Comparison of ENCODE assay signal across 8 mouse cellular contexts in the genomic region with DNA sequence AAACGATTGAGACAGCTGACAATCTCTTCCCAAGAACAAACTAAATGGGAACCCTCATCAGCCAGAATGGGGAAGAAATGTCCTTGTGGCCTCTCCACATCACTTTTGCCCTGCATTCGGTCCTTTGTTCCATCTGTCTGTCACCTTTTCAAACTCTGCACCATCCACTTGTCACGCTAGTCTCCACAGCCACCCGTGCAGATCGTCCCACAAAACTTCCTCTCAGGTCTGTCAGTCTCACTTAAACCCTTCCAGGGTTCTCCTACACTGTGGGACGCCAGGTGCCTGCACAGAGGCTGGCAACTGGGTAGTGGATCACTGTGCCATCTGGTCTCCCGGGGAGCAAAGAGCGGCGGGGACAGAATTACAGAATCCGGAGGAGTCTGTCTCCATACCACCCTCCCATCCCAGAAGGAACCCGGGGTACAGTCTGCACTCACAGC. TPM values are rescaled to one million over a fixed set of nuclear protein-coding genes. Genes with fewer than 3 reads are reported as not detected.
DNase-seq lines count a peak whose midpoint lies in the region; ATAC-seq and TF ChIP-seq lines count a peak whose summit lies in the region.

No protein-coding gene starts in this region.

- H3K4me2 ChIP-seq in heart, embryonic 11.5 days = peak overlapping the region; percentile 93
- H3K4me2 ChIP-seq in forebrain, embryonic 15.5 days (replicated peaks) = peak overlapping the region; percentile 81

- no peak for TF ChIP-seq EP300 in ES-Bruce4 (IDR thresholded peaks at IDR 0.05; ENCODE audit: insufficient read depth, low read depth, low read length)

- no peak for DNase-seq in heart, postnatal 25 days (ENCODE audit: low spot score)
- no peak for DNase-seq in frontal cortex, adult 2 months (ENCODE audit: extremely low spot score in 1 of 2, low spot score in 1 of 2)
- no peak for DNase-seq in right cerebral cortex, adult 2 months (ENCODE audit: low spot score in 2 of 2)

- peak overlapping the region; percentile 70 for H3K4me3 ChIP-seq in heart, embryonic 11.5 days (ENCODE audit: low read depth, low read length)
- H3K4me3 ChIP-seq in ES-Bruce4 (ENCODE audit: low read depth, low read length) = peak overlapping the region; percentile 90
- H3K4me3 ChIP-seq in forebrain, embryonic 15.5 days = peak overlapping the region; percentile 96
- H3K4me3 ChIP-seq in macrophage (ENCODE audit: inconsistent target) = peak overlapping the region; percentile 49

- no peaks in the 10 kb centered on the region for H3K4me1 ChIP-seq in heart, embryonic 11.5 days (ENCODE audit: control insufficient read depth, insufficient read depth, low read length)
- no peaks in the 10 kb centered on the region for H3K4me1 ChIP-seq in ES-Bruce4 (ENCODE audit: control insufficient read depth, insufficient read depth, low read length)
- H3K4me1 ChIP-seq in forebrain, embryonic 15.5 days = peaks cover 24% of the 10 kb centered on the region

- H3K9me3 ChIP-seq in heart, embryonic 11.5 days (replicated peaks; ENCODE audit: control insufficient read depth, low read length) = no peaks in the 10 kb centered on the region
- no peaks in the 10 kb centered on the region for H3K9me3 ChIP-seq in ES-Bruce4 (replicated peaks; ENCODE audit: control insufficient read depth, insufficient read depth, low read length, poor library complexity, severe bottlenecking)
- no peaks in the 10 kb centered on the region for H3K9me3 ChIP-seq in forebrain, embryonic 15.5 days

- 4% methylated on average over 11 of the region's 11 CpGs for WGBS in heart, embryonic 11.5 days (ENCODE audit: insufficient replicate concordance)
- WGBS in forebrain, embryonic 15.5 days = 4% methylated on average over 11 of the region's 11 CpGs
- WGBS in macrophage (ENCODE audit: missing documents) = 13% methylated on average over 11 of the region's 11 CpGs

- H3K27ac ChIP-seq in heart, embryonic 11.5 days (ENCODE audit: low read depth, low read length) = no peak overlapping the region
- no peak overlapping the region for H3K27ac ChIP-seq in ES-Bruce4 (ENCODE audit: insufficient read depth, low read length)
- no peak overlapping the region for H3K27ac ChIP-seq in forebrain, embryonic 15.5 days (replicated peaks)
- H3K27ac ChIP-seq in macrophage = no peak overlapping the region

- ATAC-seq in heart, embryonic 11.5 days (replicated peaks; ENCODE audit: insufficient number of reproducible peaks, low FRiP score, low TSS enrichment) = peak; percentile 62; the same call in 1 of the 2 replicates
- ATAC-seq in forebrain, embryonic 15.5 days (replicated peaks) = no peak; the same call in 1 of the 2 replicates
- ATAC-seq in frontal cortex, adult (ENCODE audit: low TSS enrichment) = no peak

- H3K79me2 ChIP-seq in macrophage (ENCODE audit: inconsistent target) = no peaks in the 10 kb centered on the region

- H3K27me3 ChIP-seq in heart, embryonic 11.5 days (ENCODE audit: control insufficient read depth, insufficient read depth, low read length) = peaks cover 5% of the 10 kb centered on the region; the same call in 1 of the 2 replicates
- H3K27me3 ChIP-seq in ES-Bruce4 (ENCODE audit: control insufficient read depth, insufficient read depth, low read length, poor library complexity, severe bottlenecking) = no peaks in the 10 kb centered on the region; the same call in 1 of the 2 replicates
- no peaks in the 10 kb centered on the region for H3K27me3 ChIP-seq in forebrain, embryonic 15.5 days

- no peak for TF ChIP-seq CTCF in ES-Bruce4 (IDR thresholded peaks at IDR 0.05; ENCODE audit: low read depth, low read length)

- H3K36me3 ChIP-seq in heart, embryonic 11.5 days (ENCODE audit: control insufficient read depth, insufficient read depth, low read length) = no peaks in the 10 kb centered on the region
- no peaks in the 10 kb centered on the region for H3K36me3 ChIP-seq in ES-Bruce4 (ENCODE audit: control insufficient read depth, insufficient read depth, low read length, poor library complexity, severe bottlenecking)
- peaks cover 7% of the 10 kb centered on the region; the same call in 1 of the 2 replicates for H3K36me3 ChIP-seq in forebrain, embryonic 15.5 days
- H3K36me3 ChIP-seq in macrophage (ENCODE audit: inconsistent target) = no peaks in the 10 kb centered on the region

- intact Hi-C loops in heart, postnatal 25 days (cut with DNase I) = loop anchor here (2.0 kb wide), 1 partner anchor 47 kb away; a partner anchor contains a TSS

- H3K9ac ChIP-seq in heart, embryonic 11.5 days (ENCODE audit: low read depth, low read length) = peak overlapping the region; percentile 88
- peak overlapping the region; percentile 96 for H3K9ac ChIP-seq in ES-Bruce4 (ENCODE audit: low read depth, poor library complexity, severe bottlenecking)
- peak overlapping the region; percentile 97; the same call in 1 of the 2 replicates for H3K9ac ChIP-seq in forebrain, embryonic 15.5 days (replicated peaks)

- no peak for TF ChIP-seq POLR2A in ES-Bruce4 (IDR thresholded peaks at IDR 0.05; ENCODE audit: insufficient read depth, low read length)

RNA-seq across cellular contexts. Expression of a gene that starts 0.6 kb away (rescaled TPM):
- 38.5 and 40.1 TPM in 2 replicates for polyA plus RNA-seq in heart, embryonic 11.5 days (2014; fragmentation: Nextera tagmentation; extraction: Ambion mirVana)
- 10 to 100 TPM; 13.3 to 13.4 TPM for total RNA-seq in heart, postnatal 25 days (2021)
- polyA plus RNA-seq in ES-Bruce4 (2011; ENCODE audit: insufficient read depth, insufficient read length, low read depth, missing spikeins) = 63.9 and 64.9 TPM in 2 replicates
- polyA plus RNA-seq in forebrain, embryonic 15.5 days (2015; fragmentation: Nextera tagmentation; extraction: Ambion mirVana) = 55.8 and 59.1 TPM in 2 replicates
- total RNA-seq in macrophage (2018; cell fraction: chromatin; rRNA removed) = 10 to 100 TPM in 18 of 26 experiments, 1 to 10 TPM in 8; 2.7 to 30.5 (median 14.8) TPM
- 1 to 10 TPM; 2.2 to 7.2 (median 4.6) TPM for total RNA-seq in macrophage (2018; cell fraction: cytosol; rRNA removed)
- total RNA-seq in macrophage (2018; cell fraction: nucleus; rRNA removed) = 10 to 100 TPM in 5 of 26 experiments, 1 to 10 TPM in 21; 1.8 to 14.6 (median 6.9) TPM
- 2.2 to 7.1 TPM (median 3.3 TPM) in 3 replicates for polyA plus RNA-seq in macrophage (2018)
- 28.9 and 39.5 TPM in 2 replicates for polyA plus RNA-seq in frontal cortex, adult 2 months (2012; rRNA removed)

RNA-seq across cellular contexts. Expression of a gene that starts 42.9 kb away (rescaled TPM):
- 1.0 and 1.1 TPM in 2 replicates for polyA plus RNA-seq in heart, embryonic 11.5 days (2014; fragmentation: Nextera tagmentation; extraction: Ambion mirVana)
- total RNA-seq in heart, postnatal 25 days (2021) = 1 to 10 TPM; 1.6 TPM
- polyA plus RNA-seq in ES-Bruce4 (2011; ENCODE audit: insufficient read depth, insufficient read length, low read depth, missing spikeins) (29.0 and 30.8 TPM in 2 replicates), macrophage (2018) (0.33 to 1.3 TPM (median 1.3 TPM) in 3 replicates)
- polyA plus RNA-seq in forebrain, embryonic 15.5 days (2015; fragmentation: Nextera tagmentation; extraction: Ambion mirVana) = 13.2 and 13.9 TPM in 2 replicates
- 10 to 100 TPM in 8 of 26 experiments, 1 to 10 TPM in 13, under 1 TPM in 4, not detected in 1; 0.32 to 46.0 (median 4.4) TPM for total RNA-seq in macrophage (2018; cell fraction: chromatin; rRNA removed)
- 1 to 10 TPM in 1 of 26 experiments, under 1 TPM in 22, not detected in 3; 0.03 to 1.0 (median 0.20) TPM for total RNA-seq in macrophage (2018; cell fraction: cytosol; rRNA removed)
- total RNA-seq in macrophage (2018; cell fraction: nucleus; rRNA removed) = 10 to 100 TPM in 9 of 26 experiments, 1 to 10 TPM in 11, under 1 TPM in 6; 0.37 to 37.8 (median 2.8) TPM
- 38.5 and 53.1 TPM in 2 replicates for polyA plus RNA-seq in frontal cortex, adult 2 months (2012; rRNA removed)

RNA-seq across cellular contexts. Expression of a gene that starts 47.2 kb away (rescaled TPM):
- polyA plus RNA-seq in heart, embryonic 11.5 days (2014; fragmentation: Nextera tagmentation; extraction: Ambion mirVana) = 0.37 and 0.80 TPM in 2 replicates
- total RNA-seq in heart, postnatal 25 days (2021) = under 1 TPM; 0.59 to 0.86 TPM
- polyA plus RNA-seq in ES-Bruce4 (2011; ENCODE audit: insufficient read depth, insufficient read length, low read depth, missing spikeins) (2.4 and 2.9 TPM in 2 replicates), macrophage (2018) (not detected in 3 replicates)
- polyA plus RNA-seq in forebrain, embryonic 15.5 days (2015; fragmentation: Nextera tagmentation; extraction: Ambion mirVana) = 0.84 and 0.91 TPM in 2 replicates
- under 1 TPM in 9 of 26 experiments, not detected in 17; 0.21 to 0.89 (median 0.55) TPM for total RNA-seq in macrophage (2018; cell fraction: chromatin; rRNA removed)
- under 1 TPM in 10 of 26 experiments, not detected in 16; 0.09 to 0.41 (median 0.17) TPM for total RNA-seq in macrophage (2018; cell fraction: cytosol; rRNA removed)
- total RNA-seq in macrophage (2018; cell fraction: nucleus; rRNA removed) = 1 to 10 TPM in 3 of 26 experiments, under 1 TPM in 14, not detected in 9; 0.34 to 1.5 (median 0.72) TPM
- 0.53 and 0.78 TPM in 2 replicates for polyA plus RNA-seq in frontal cortex, adult 2 months (2012; rRNA removed)

RNA-seq across cellular contexts. Expression of a gene that starts 47.3 kb away (rescaled TPM):
- 54.8 and 70.1 TPM in 2 replicates for polyA plus RNA-seq in heart, embryonic 11.5 days (2014; fragmentation: Nextera tagmentation; extraction: Ambion mirVana)
- 10 to 100 TPM; 37.9 to 43.5 TPM for total RNA-seq in heart, postnatal 25 days (2021)
- polyA plus RNA-seq in ES-Bruce4 (2011; ENCODE audit: insufficient read depth, insufficient read length, low read depth, missing spikeins) (65.1 and 67.5 TPM in 2 replicates), macrophage (2018) (18.2 to 49.2 TPM (median 25.8 TPM) in 3 replicates)
- 91.9 and 92.1 TPM in 2 replicates for polyA plus RNA-seq in forebrain, embryonic 15.5 days (2015; fragmentation: Nextera tagmentation; extraction: Ambion mirVana)
- total RNA-seq in macrophage (2018; cell fraction: chromatin; rRNA removed) = 100 to 1,000 TPM in 22 of 26 experiments, 10 to 100 TPM in 4; 71.4 to 326 (median 138) TPM
- total RNA-seq in macrophage (2018; cell fraction: cytosol; rRNA removed) = 10 to 100 TPM; 21.7 to 45.3 (median 33.3) TPM
- total RNA-seq in macrophage (2018; cell fraction: nucleus; rRNA removed) = 10 to 100 TPM; 51.3 to 96.8 (median 65.2) TPM
- 52.3 and 52.6 TPM in 2 replicates for polyA plus RNA-seq in frontal cortex, adult 2 months (2012; rRNA removed)
